Mouse (Mus musculus) spleen, postnatal 10 days (tissue): ENCODE data around the gene Ccm2l.
A peak's percentile ranks its signal among the peaks of the same experiment; 100 is the strongest.

ENCODE experiments used
- DNase-seq, 2 experiments: peaks; one replicate each; pipeline ENCODE4 v3.0.0; 2021 to 2022; ENCODE audit warnings: low spot score in 2 of 2

The Ccm2l gene

DNA sequence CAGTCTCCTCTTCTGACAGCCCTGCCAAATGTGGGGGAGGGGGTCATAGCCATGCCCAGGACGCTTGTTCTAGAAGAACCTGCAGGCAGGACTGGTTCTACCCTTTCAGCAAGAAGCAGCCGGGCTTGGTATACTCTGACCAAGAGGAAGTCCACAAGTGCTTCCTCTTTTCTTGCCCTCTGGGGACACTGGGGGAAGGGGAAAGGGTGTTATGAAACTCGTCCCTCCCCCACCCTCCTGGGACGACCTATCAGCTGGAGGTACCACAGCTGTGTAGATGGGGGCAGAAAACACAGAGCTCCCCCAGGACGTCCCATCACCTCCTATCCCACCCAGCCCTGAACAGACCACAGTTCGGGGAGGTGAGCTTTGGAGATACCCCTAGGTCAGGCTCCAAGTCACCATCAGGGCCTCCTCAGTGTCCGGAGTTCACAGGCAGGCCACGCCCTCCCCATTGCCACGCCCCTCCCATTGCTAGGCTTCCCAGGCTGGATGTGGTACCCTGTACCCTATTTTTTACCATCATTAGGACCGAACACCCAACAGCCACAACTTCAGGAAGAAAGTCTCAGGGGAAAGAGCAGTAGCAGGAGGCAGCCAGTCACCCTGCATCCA is 24.9 kb downstream of the Ccm2l start:
- peak; percentile 42 to 85 for DNase-seq

DNA sequence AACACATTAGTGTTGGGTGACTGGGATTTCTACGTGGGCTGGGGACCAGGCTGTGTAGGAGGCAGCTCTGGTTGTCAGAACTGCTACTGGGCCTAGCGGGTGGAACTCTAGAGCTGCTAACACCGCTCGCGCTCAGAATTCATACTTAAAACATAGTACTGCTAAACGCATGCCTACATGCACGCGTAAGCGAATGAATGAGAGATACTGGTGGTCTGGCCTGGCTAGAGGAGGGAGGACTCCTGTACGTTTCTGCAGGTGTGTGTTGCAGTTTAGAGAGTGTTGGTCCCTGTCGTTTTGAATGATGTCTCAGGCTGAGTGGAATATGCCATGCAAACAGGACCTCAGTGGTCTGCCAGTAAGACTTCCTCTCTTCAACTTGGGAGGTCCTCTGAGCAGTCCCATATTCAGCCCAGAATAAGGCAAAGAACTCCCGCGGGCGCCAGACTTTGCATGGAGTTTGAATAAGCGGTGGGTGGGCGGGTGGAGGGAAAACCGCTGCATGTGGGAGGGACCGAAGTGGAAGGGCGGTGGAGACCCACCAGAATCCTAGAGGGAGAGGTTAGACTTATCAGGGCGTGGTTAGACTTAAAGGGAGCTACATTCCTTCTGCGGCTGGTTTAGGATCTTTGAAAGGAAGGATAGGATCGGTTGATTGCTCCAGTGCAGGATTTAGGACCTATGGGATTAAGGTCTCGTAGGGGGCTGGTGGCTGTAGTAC is 41.5 kb downstream of the Ccm2l start:
- no peak for DNase-seq

DNA sequence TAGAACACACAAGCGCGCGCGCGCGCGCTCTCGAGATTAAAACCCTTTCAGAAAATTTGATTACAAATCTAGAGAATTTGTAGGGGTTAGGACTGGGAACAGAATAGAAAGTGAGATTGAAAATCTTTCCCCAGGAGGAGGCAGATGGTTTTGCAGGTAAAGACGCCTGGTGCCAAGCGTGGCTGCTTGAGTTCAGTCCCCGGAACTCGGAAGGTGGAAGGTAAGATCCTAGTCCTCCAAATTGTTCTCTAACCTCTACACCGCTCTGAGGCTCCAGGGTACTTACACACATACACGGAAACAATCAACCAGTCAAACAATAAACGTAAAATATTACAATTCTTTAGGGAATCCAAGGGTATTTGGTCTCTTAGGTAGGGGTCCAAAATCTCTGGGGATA is 42.0 kb downstream of the Ccm2l start:
- no peak for DNase-seq

DNA sequence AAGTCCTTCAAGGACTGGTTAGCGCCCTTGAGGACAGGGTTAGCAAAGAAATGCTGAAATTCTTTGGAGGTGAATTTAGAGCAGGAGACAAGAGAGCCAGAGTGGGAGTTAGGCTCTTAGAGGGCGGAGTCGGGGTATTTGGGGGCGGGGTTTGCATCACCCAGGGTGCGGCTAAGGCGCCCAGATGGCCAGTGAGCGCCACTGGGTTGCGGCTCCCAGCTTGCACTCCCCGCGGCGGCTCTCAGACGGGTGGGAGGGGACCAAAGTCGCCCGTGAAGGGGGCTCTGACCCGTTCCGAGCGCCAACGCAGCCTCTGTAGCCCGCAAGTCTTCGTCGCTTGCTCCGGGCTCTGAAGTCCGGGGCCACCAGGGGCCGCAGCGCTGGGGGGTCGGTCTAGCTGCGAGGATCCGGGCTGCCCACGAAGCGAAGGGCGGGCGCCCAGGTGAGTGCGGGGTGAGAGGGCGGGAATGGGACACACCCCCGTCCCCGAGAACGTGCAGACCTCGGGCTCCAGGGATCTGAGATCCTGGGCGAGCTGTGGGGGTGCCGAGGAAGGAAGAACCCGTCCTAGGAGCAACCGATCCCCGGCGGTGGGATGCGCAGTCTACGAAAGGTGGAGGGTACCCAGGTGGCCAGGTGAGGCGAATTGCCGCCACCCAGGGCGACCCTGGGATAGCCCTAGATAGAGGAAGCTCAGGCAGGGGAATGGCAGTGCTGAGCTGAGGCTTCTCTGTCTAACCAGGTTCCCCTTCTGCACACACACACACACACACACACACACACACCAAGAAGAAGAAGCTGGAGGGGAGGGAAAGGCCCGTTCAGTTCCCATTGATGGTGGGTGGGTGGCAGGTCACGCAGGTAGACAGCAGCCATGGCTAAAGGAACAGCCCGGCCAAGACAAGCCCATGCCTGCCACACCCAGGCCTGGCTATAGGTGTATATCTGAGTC is 42.8 kb downstream of the Ccm2l start, which contains the start of gene Hck:
Hck (plus strand) TSS at position 156 of the 952 bp plus-strand sequence.
- DNase-seq = peak; percentile 45 to 79

DNA sequence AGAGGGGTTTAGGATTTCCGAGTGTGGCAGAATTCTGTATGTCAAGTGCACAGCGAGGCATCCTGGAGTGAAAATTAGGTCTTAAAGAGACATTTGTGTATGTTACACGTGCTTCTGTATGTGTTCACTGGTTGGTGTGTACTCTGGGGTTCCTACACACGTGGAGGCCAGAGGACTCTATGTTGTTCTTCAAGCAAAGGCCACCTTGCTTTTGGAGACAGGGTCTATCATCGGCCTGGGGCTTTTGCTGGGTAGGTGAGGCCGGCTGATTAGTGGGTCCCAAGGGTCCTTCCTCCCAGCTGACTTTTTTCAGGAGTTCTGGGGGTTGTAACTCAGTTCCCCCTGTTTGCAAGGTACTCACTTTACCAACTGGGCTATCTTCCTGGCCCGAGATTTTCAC is 43.8 kb downstream of the Ccm2l start:
- DNase-seq = no peak

DNA sequence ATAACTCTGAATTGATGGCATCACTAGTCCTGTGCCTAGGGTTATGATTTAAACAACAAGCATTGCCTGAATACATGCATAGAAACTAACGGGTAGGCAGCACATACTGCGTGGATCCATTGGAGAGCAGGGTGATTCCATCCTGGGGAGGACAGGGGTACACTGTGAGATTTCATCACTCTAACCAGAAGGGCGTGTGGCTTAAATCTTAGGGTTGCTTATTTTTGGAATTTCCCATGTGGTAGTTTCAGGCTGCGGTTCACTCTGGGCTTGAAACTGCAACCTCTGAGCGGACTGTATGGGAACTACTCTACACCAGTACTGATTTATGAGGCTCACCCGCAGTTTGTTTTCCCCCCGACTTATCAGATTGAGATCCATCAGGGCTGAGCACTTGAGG is 45.5 kb downstream of the Ccm2l start:
- no peak for DNase-seq

DNA sequence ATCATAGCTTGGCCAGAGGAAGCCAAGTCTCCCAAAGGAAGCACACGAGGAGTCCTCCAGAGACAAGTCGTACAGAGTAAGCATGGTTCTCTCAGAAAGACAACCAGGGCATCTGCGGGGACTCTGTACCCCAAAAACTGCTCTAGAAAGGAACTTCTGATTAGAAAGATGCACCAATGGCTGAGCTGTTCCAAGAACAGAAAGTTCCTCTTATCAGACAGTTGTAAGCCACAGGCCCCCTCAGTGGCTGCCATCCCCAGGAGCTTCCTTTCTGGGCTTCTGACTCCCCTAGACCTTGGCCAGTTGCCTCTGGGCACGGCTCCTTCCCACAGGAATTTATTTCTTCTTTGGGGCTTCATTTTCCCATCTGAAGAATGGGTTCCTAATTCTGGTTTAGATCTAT is 49.9 kb downstream of the Ccm2l start:
- DNase-seq = no peak

DNA sequence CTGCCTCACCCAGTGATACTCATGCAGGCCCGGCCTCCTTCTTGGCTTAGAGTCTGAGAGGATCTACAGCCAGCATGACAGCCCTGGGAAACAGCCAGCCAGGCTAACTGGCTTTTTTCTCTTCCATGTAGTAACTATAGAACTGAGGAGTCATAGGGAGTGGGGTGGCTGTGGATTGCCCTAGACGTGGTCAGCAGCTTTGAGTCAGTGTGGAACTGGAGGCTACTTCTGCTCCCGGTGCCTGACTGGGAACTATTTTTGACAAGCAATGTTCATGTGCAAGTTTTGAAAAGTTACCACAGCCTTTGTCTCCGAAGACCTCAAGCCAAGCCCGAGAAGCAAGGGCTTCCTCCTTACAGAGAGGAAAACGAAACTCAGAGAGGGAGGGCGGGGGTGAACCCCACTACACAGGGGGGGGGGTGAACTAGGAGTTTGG is 51.3 kb downstream of the Ccm2l start:
- DNase-seq = peak in 1 of 2 experiments; percentile 47

DNA sequence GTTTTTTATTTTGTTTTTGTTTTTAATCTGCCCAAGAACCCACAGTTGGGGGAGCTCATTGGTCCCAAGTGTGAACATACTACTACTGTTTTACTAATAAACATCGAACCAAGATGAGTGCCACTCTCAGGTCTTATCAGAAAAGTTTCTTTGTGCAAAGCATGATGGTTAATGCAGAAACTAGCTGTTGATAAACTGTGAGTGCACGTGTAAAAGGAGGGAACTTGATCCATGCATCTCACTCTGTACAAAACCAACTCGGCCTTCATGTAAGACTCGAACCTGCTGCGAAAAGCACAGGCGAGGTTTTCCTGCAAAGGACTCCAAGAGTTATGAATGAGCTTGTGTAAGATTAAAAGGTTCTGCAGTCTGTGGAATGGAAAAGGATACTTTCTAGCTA is 53.7 kb downstream of the Ccm2l start:
- no peak for DNase-seq

DNA sequence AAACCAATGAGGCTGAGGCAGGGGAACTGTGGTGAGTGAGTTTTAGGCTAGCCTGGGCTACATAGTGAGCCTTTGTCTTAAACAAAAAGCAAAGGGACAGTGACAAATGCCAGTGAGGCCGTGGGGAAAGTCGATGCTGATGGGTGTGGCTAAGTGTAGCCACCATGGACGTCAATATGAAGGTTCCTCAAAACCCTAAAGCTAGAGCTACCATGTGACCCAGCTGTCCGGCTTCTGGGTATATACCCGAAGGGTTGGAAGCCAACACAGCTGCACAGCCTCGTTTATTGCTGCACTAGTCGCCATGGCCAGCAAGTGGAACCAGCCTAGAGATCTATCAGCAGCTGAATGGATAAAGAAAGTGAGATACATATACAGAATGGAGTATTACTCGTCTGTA is 54.4 kb downstream of the Ccm2l start:
- peak in 1 of 2 experiments; percentile 42 for DNase-seq

DNA sequence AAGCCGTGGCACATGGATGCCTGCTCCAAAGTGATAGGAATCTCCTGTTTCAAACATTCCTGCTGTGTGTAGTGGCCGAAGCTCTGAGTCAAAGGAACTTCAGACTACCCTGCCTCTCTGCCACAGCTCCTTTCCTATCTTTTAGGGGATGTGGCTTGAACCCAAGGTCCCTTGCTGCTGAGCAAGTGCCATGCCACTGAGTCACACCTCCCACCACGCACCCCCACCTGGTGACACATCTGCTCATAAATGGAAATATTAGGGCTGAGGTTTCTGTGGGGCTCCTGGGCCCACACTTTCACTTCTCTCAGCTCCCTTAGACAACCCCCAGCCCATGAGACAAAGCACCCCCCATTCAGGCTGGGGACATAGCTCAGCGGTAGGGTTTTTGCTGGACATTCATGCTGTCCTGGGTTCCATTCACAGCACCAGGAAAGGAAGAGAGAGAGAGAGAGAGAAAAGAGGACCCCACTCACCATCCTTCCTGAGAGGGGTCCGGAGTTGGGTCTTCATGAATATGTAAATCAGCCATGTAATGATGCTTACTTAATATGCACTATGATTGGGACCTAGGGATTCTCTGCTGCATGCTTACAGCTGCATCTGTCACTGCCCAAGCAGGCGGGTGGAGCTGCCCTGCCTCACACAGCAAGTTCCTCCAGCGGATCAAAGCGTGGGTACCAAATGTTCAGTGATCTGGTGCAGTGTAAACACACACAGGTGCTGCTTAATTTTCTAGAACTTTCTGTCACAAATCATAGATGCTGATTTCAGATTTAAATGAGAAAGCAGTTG is 56.3 kb downstream of the Ccm2l start:
- DNase-seq = peak in 1 of 2 experiments; percentile 49

DNA sequence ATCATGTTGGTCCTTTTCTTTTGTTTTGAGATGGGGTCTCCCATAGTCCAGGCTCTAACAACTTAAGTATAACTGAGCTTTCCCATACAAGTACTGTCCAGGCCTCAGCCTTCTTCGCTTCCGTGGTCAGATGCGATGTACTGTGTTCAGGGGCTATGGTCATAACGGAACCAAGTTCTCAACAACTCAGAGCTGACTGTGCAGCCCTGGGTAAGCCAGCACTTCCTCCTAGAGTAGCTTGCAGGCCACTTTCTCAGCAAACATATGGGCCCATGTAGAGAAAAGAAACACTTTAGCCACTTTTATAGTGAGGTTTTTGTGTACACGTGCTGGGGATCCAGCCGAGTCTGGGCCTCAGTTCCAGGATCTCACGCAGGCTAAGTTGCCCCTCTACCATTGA is 56.9 kb downstream of the Ccm2l start:
- DNase-seq = no peak

DNA sequence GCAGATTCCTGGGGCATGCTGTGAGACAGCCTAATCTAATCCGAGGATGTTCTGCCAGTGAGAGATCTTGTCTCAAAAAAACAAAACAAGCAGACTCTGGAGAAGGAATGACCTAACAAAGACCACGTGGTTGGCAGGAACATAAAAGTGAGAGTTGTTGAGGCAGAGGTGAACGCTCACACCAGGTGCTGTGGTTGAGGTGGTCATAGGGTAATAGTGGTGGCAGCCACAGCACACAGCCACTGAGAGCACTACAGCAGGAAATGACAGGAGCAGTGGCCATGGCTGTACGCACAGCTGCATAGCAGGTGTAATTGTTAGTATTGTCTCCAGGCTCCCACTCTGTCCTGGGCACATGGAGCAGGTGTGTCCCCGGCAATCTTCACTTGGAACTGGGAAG is 60.1 kb downstream of the Ccm2l start:
- DNase-seq = no peak

DNA sequence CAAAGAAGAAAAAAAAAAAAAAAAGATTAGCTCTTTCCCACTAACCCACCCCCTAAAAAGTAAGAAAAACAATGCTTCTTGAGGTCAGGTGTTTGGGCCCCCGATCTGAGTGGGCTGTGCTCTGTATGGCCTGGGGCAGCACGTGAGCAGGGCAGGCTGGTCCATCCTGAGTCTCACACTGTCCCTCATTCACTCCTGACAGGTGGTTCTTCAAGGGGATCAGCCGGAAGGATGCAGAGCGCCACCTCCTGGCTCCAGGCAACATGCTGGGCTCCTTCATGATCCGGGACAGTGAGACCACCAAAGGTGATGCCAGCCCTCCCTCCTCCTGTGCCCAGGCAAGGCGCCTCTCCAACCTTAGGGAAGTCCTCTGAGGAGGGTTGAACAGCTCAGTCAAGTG is 65.3 kb downstream of the Ccm2l start:
- DNase-seq = peak in 1 of 2 experiments; percentile 62
